ENCODE assay signal across 11 mouse cellular contexts in genomic region chr13:101855141-101855540, GRCm38 (mm10).
DNase-seq lines count a peak whose midpoint lies in the region; ATAC-seq lines count a peak whose summit lies in the region.
"Had no signal": no experiment of that assay in that cellular context is flagged by ENCODE, and none has a peak within 500 bp of the region (broad histone marks: within the 10 kb centered on the region; RNA-seq: fewer than 3 reads in every experiment).

No protein-coding gene starts in this region.

- no peak overlapping the region for H3K9ac ChIP-seq in midbrain, embryonic 11.5 days (ENCODE audit: low read length)
- H3K9ac ChIP-seq: intestine, embryonic 15.5 days; limb, embryonic 15.5 days had no signal

- H3K27me3 ChIP-seq in midbrain, embryonic 11.5 days (ENCODE audit: control insufficient read depth, insufficient read depth, low read length): no peaks in the 10 kb centered on the region
- no peaks in the 10 kb centered on the region for H3K27me3 ChIP-seq in midbrain, embryonic 10.5 days (ENCODE audit: low read depth, poor library complexity, severe bottlenecking)
- H3K27me3 ChIP-seq: intestine, embryonic 15.5 days; limb, embryonic 15.5 days had no signal

- H3K4me2 ChIP-seq in midbrain, embryonic 11.5 days: no peak overlapping the region
- H3K4me2 ChIP-seq: intestine, embryonic 15.5 days; limb, embryonic 15.5 days had no signal

- no peak overlapping the region for H3K4me3 ChIP-seq in midbrain, embryonic 11.5 days (ENCODE audit: low read depth, low read length)
- no peak overlapping the region for H3K4me3 ChIP-seq in midbrain, embryonic 10.5 days
- H3K4me3 ChIP-seq: intestine, embryonic 15.5 days; limb, embryonic 15.5 days had no signal

- no peak for ATAC-seq in midbrain, embryonic 11.5 days (ENCODE audit: low FRiP score)
- no peak for ATAC-seq in CD4-positive, CD25-positive, alpha-beta regulatory T cell, adult 4 months
- ATAC-seq: intestine, embryonic 15.5 days had no signal

- H3K27ac ChIP-seq in midbrain, embryonic 11.5 days (ENCODE audit: low read depth, low read length): no peak overlapping the region
- H3K27ac ChIP-seq in midbrain, embryonic 10.5 days (replicated peaks): no peak overlapping the region
- H3K27ac ChIP-seq: intestine, embryonic 15.5 days; limb, embryonic 15.5 days; stomach, postnatal 0 days had no signal

- DNase-seq in gastrocnemius, adult 18-20 months (ENCODE audit: low spot score): peak; percentile 15
- DNase-seq in gastrocnemius, adult 8-10 months (ENCODE audit: low spot score in 2 of 2): no peak
- peak; percentile 0 for DNase-seq in midbrain, embryonic 11.5 days (ENCODE audit: low spot score, missing footprints)
- DNase-seq in midbrain, embryonic 10.5 days (ENCODE audit: low spot score): no peak
- DNase-seq in layer of hippocampus, adult 18-20 months (ENCODE audit: low spot score in 2 of 2): peak; percentile 29 to 70
- peak; percentile 48 for DNase-seq in right cerebral cortex, postnatal 14 days
- DNase-seq in urinary bladder, adult 18-20 months (ENCODE audit: low spot score in 2 of 2): no peak

- no peaks in the 10 kb centered on the region for H3K9me3 ChIP-seq in midbrain, embryonic 11.5 days (ENCODE audit: control insufficient read depth, low read length)
- no peaks in the 10 kb centered on the region for H3K9me3 ChIP-seq in midbrain, embryonic 10.5 days (replicated peaks)
- H3K9me3 ChIP-seq: intestine, embryonic 15.5 days; limb, embryonic 15.5 days had no signal

- no peaks in the 10 kb centered on the region for H3K36me3 ChIP-seq in midbrain, embryonic 11.5 days (ENCODE audit: control insufficient read depth, insufficient read depth, low read length)
- no peaks in the 10 kb centered on the region for H3K36me3 ChIP-seq in midbrain, embryonic 10.5 days
- H3K36me3 ChIP-seq: intestine, embryonic 15.5 days; limb, embryonic 15.5 days had no signal

- H3K4me1 ChIP-seq in midbrain, embryonic 11.5 days (ENCODE audit: control insufficient read depth, insufficient read depth, low read length): no peaks in the 10 kb centered on the region
- no peaks in the 10 kb centered on the region for H3K4me1 ChIP-seq in midbrain, embryonic 10.5 days
- H3K4me1 ChIP-seq: intestine, embryonic 15.5 days; limb, embryonic 15.5 days had no signal

- WGBS in midbrain, embryonic 11.5 days: 93% methylated on average over 9 of the region's 9 CpGs
- 94% methylated on average over 9 of the region's 9 CpGs for WGBS in midbrain, embryonic 10.5 days

Comparison
In these comparisons a context has a peak if more than half of its experiments do, and no peak if none do; other contexts are left out.
1. DNase-seq: peak in gastrocnemius, adult 18-20 months (single experiment), midbrain, embryonic 11.5 days (single experiment), layer of hippocampus, adult 18-20 months (2 of 2) and right cerebral cortex, postnatal 14 days (single experiment); none in gastrocnemius, adult 8-10 months (0 of 2), midbrain, embryonic 10.5 days (single experiment) and urinary bladder, adult 18-20 months (0 of 2).